Mouse (Mus musculus): ENCODE measurements around the gene Focad.
A peak's percentile ranks its signal among the peaks of the same experiment; 100 is the strongest.

Focad gene

DNA sequence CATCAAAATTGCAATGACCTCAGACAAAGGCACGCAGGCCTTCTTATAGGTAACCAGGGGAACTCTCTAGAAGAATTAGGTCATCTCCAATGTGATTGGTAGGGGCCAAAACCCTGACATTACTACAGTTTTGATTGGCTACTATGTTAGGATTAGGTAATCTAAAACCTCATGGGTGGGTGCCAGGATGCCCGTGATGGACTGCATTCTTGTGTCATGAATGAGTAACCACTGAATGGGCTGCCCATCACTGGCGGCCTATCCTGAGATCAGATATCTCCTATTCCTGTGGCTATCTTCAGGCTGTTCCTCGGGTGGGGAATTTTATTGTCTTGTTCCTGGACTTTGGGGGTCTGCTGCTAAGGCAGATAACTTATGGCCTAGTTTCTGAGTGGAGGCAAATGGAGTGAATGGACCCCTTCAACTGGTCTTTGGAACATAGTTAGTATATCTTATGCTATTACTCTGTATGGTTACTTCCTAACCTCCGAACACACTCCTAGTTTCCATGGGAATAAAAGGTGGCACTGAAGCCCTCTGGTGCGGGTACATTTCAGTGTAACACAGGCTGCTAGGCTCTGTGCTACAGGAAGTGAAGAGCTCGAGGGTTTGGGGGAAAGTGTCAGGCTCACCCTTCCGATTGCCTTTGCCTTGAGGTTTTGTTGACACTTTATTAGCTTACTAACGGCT lies 306.0 kb downstream of the Focad start:
- no peak for DNase-seq (ENCODE audit: low spot score)

DNA sequence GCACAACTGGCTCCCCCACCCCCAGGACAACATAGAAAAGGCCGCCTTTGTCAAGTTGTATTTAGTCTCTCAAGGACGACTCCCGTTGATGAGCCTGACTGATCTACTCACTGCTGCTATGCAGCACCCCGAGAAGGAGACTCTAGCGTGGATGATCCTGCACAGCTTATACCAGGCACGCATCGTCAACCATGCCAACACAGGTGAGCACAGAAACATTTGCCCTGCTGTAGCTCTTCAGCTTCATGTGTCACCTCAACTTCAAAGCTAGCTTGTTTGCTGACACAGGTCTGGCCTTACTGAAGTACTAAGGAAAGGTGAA lies 306.5 kb downstream of the Focad start:
- no peak for DNase-seq (ENCODE audit: low spot score)

DNA sequence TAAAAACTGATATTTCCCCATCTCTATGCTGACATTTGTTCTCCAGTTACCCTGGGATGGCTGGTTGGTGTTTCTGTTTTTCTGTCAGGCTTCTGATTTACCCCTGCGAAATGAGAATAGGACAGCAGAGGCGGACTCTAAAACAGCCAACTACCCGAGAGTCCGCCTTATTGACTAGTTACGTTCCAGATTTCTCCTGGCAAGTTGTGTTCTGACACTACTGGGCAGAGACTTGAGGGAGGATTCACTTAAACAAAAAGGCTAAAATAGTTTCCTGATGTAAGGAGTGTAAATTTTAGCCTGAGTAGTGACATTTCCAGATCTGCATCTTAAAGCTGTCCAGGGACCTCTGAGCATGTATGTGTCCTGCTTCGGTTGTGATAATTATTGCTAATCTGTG lies 308.5 kb downstream of the Focad start:
- no peak for DNase-seq (ENCODE audit: low spot score)

DNA sequence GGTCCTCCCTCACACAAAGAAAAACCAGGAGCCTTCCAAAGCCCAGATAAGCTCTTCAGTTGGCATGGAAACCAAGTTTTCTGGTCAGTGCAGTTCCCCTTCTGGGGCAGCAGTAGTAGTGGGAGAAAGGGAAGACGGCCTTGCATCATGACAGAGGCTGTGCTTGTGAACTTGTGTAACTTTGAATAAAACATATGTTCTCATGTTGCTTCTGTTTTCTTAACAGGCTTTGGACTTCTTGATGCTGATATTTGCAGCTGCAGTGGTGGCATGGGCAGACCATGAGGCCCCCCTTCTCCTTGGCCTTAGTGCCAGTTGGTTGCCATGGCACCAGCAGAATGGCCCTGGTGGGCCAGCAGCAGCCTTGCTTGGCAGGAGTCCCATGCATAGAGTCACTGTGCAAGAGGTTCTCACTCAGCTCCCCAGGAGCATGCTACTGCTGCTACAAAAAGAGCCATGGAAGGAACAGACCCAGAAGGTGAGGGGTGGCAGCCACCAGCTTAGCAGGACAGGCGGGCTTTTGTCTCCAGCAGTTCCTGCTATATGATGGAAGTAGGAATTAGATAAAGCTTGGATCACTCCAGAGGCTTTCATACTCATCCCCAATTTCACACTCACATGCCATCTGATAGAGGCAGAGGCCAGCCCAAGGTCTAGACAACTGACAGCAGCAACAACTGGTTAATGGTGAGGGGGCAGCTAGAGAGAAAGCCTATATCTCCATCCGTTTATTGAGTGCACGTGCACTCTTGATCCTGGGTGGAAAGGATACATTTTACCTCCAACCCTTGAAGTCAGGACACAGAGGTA lies 312.7 kb downstream of the Focad start:
- DNase-seq (ENCODE audit: low spot score) = peak; percentile 48

DNA sequence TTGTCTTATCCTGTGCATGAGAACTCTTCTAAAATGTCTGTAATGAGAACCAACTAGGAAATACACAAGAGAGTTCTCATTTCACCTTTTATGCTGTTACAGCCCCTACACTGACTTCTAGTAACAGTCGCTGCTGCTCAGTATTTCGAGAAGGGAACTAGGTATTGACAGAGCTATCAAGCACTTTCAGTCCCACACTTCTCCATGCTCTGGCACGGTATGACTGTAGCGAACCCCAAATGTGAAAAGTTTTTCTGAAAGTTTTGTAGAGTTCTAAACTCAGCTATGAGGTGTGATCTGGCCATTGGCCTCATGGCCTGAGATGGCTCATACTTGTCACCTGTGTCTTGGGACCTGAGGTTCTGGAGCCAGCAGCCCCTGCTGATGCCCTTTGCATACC lies 314.9 kb downstream of the Focad start:
- DNase-seq (ENCODE audit: low spot score) = no peak

DNA sequence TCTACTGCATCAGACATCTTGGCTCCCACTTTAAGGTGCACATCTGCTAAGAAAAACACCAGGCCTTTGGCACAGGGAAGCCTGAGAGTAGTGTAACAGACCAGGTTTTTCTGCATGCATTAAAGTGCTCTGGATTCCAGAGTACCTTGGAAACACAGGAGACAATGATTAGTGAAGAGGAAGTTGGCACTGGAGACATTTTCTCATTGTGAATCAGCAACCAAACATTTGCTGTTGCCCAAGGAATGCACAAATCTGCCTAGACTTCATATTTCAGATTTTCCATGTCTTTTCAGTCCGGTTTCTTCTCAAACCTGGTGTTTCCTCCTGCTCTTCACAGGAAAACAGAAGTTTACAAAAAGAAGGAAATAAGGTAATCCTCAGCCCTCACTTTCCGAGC lies 317.9 kb downstream of the Focad start:
- DNase-seq (ENCODE audit: low spot score) = no peak

DNA sequence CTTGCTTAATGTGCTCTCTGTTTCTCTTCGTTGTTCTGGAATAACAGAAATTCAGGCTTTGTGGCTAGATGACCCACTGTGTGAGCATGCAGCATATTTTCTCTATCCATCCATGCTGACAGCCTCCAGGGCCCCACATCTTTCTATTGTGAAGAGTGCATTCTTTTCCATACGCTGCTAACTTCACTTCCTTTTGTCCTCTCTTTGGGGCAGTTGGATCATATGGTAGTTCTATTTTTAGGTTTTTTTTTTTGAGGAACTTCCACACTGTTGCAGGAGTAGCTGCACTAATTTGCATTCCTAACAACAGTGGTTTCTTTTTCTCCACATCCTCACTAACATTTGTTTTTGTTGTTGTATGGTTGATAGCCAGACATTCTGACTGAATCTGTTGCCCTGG lies 320.6 kb downstream of the Focad start:
- DNase-seq (ENCODE audit: low spot score) = no peak

DNA sequence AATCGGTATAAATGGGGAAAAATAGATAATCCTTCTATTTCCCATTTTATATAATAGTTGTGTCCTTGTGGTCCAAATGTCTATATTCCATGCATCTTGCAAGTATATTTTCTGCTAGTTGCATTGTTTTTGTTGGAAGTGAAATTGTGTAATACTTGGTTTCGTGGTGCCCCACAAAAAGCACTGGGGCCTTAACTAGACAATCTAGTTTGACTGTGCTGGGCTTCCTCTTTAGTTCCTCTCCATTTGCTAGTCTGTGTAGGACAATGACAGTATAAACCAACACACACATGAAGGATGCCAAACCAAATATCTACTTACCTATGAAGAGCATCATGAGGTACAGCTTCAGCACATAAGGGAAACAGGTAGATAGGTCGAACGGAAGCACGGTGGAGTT lies 324.9 kb downstream of the Focad start:
- no peak for DNase-seq (ENCODE audit: low spot score)

DNA sequence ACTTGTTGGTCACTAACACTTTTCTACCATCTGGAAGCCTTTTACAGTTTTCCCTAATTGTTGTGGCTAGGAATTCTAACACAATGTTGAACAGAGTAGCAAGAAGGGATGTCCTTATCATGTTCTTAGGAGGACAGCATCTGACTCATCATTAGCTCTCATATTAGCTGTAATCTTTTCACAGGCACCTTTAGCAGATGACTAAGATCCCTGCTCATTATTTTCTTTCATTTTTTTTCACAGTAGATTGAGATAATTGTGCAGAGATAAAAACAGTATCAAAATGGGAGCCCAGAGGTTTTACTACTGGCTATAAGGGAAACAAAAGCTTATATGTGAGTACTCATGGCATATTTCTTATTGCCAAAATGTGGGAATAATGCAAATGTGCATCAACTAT lies 330.1 kb downstream of the Focad start:
- DNase-seq (ENCODE audit: low spot score) = no peak

DNA sequence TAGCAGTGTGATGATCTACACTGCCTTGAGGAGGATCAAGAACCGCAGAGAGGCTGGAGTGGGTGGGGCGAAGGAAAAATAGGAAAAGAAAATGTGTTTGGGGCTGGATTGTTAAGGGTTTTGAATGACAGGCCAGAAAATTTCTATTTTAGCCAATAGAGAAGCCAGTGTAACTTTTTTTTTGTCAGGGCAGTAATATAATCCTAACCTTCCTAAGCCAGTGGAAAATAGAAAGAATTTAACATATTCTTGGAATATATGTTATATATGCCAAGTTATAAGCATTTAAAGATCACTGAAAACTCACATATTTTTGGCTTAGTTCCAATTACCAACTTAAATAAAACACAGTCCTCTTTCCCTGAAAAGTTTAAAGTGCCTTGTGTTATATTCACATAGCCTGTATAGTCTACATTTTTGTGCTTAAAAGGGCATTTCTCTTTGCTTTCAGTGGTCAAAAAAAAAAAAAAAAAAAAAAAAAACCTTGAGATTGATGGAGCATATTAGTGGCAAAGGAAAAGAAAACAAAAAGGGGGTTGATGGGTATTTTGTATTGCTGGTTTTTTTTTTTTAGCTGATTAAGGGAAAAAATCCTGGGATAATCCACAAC lies 333.3 kb downstream of the Focad start:
- DNase-seq (ENCODE audit: low spot score) = no peak

DNA sequence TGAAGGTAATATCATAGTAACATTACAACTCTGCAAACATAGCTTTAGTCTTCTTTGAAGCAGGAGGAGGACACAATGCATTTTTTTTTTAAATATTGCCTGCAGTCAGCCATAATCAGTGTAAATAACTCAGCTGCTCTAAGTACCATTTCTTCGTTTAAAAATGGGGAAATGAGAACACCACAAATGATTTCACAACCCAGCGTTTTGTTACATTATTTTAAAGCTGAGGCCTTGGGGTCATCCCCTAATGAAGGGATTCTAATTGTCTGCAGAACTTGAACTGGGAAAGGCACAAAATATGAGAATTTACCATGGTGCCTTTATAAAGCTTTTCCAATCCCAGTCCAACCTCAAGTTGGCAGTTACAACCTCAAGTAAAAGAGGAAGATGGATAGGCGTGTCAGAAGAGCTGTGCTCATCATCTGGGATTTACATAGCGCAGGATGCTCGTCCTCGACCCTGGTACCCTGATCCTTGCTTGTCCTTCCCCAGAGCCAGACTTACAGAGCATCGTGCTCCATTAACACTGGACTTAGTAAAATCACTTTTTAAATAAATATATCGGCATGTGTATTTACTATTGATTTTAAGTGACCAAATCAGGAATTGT lies 338.1 kb downstream of the Focad start:
- DNase-seq (ENCODE audit: low spot score) = no peak

DNA sequence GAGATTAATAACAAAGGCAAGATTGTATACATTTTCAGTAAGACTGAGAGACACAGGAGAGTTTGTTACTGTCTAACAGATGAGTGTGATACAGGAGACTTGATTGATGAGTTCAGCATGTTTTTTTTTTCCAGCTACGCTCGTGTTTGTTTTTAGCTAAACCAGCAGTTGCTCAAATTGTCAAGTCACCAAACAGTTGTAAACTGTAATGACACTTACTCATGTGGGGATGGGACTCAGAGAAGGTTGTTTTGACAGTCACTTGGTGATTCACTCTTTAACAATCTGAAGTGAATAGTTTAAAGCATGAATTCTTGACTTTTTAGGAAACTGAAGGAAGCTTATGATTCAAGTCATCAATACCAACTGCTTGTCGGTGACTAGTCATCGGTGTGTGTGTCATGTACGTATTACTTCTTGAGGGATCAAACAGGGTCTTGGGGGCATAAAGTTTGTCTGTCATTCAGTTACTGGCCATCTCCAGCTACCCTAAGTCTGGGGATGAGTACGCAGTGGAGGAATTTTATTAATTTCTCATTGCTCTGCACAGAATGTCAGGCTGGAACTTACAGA lies 342.2 kb downstream of the Focad start:
- DNase-seq (ENCODE audit: low spot score) = no peak

DNA sequence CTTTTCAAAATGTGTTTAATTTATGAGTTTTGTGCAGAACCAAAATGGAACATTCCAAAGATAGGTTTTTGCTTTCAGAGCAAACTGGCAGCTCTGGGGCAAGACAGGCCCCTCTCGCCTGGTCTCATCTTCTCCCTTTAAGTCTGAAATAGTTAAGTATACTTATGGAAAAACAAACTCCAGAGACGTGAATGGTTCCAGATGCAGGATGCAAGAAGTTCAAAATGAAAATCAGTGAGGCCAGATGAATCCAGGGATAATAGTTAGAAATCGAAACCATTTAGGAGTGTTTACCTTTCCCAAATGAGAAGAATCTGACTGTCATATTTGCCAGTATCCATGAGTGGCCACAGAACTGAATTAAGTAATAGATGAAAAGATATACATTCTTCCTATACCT lies 342.7 kb downstream of the Focad start:
- no peak for DNase-seq (ENCODE audit: low spot score)

DNA sequence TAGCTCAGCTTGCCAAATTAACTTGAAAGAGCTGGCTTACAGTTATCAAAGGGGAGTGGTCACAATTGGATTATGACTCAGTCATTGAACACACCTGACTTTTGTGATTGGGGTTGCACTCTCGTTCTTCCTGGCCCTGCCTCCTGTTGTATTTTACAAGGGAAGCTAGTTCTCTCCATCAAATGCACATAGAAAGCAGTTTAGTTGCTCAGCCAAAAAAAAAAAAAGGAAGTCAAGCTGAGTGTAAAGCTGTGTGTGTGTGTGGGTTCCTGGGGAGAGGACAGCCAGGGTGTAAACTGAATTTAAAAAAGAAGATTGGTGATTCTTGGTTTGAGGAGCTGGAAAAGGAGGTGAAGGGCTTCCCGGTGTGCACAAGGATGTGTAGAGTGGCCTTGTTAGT lies 343.5 kb downstream of the Focad start:
- DNase-seq (ENCODE audit: low spot score) = no peak

DNA sequence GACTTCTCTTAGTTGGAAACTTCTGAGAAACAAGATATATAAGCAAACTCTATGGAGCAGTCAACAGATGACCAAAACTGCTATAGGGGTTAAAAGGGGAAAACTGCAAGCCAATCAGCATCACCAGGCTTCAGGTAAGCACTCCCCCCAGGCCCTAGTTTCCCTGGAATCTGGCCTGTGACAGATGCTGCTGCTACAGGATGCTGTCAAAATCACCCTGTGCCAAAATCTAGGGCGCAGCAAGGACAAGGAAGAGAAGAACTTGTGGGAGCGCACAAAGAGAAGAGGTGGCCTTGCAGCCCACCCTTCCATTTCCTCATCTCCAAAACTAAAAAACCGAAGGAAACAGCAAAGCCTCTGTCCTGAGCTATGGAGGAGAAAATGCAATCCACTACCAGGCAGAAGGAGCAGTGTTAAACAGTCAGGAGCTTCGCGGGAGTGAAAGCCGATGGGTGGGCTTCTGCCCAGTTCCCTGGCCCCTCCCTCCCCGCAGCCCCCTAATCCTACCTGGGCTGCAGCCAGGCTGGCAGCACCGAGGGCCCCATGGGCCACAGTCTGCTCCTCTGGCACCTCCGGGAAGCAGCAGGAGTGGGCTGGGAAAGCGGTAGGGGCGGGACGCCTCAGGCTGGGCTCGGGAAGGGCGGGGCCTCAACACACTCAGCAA lies 344.0 kb downstream of the Focad start, which contains the start of gene Hacd4:
TSS of gene Hacd4 (minus strand) at position 603 of the 664 bp plus-strand sequence.
- DNase-seq (ENCODE audit: low spot score) = no peak

DNA sequence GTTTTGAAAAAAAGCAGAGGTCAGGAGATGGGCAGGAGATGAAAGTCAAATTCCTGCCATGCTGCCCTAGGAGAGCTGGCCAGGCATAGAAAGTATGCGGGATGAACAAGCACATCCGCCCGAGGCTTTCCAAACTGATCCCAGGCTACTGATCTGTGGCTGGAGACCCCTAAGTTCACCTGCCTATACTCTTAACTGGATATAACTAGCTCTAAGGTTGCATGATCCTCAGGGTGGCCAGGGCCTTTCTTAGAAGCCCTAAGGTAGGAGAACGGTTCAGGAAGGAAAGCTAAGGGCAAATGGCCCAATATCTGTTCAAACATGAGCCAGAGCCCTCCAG lies 344.5 kb downstream of the Focad start:
- DNase-seq (ENCODE audit: low spot score) = no peak

DNA sequence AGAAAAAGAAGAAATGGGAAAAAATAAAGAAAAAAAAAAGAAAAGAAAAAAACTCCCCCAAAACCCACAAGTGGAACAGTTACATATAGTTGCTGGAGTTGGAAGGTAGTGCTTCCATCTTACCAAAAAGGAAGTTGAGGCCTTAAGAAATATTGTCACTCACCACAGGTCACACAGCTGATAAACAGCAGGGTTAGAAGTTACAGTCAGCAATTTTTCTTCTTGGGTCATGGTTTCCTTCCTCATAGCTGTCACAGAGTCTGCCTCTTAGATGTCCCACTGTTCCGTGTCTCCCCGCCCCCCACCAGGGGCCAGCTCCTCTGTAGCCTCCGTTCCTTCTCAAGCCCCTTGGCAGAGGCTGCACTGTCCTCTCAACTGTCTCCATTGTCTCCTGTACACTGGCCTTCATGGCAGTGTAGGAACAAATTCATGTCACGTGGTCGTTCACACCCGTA lies 345.3 kb downstream of the Focad start:
- DNase-seq (ENCODE audit: low spot score) = no peak

DNA sequence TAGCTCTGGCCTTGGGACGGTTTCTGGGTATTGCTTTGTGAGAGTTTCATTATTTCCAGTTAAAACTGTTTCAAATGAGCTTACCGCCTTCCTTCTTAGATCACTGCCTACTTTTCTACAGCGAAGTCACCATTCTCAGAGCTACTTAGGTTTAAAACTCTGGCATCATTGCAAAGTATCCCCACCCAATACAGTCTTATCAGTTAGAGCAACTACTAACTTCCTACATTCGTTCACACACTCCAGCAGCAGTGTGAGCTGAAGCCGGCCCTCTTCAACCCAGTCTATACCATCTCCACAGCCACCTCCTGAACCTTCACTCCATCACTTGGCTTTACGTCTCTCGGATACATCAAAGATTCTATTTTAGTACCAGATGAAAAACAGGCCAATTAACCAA lies 346.4 kb downstream of the Focad start:
- DNase-seq (ENCODE audit: low spot score) = no peak

DNA sequence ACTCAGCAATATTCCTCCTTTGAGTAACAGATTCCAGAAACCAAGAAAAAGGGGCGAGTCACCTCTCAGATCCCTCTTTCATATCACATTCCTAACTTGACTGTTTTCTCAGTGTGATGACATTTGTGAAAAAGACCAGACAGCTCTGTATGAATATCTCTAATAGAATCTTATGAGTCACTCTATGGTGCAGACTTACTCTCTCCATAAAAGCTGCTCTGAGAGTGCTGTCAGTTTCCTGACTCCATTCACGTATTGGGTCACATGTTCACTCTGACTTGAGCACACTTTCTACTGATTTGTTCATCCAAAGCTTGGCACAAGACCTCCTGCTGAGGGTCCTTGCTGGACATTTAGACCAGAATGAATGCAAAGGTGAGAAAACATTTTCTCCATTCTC lies 354.5 kb downstream of the Focad start:
- no peak for DNase-seq (ENCODE audit: low spot score)

DNA sequence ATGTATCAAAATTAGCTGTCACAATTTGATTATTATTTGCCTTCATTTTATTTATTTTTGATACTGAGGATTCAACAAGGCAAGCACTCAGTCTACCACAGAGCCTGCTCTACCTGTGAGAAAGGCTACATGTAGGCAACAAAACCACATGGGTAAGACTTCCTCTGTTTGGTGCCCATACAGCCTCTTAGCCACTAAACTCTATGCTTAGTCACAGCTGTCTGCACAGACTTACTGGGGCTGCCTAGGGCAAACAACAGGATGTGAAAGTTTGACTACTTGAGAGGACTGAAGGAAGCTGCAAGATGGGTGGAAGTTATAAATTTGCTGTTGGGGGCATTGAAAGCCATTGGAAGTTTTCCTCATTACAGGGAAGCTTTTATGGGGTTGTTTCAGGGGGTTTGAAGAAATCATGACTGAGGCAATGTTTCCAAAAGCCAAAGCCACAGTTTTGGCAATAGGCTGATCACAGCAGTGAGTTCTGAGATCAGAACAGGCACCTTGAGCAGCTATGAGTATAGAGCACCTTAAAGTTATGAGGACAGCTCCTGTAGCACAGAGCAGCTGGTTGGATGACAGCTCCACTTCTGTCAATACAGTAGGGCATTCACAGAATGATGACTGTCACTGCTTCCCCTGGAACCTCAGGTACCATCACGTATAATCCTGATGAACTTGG lies 355.8 kb downstream of the Focad start:
- DNase-seq (ENCODE audit: low spot score) = no peak

DNA sequence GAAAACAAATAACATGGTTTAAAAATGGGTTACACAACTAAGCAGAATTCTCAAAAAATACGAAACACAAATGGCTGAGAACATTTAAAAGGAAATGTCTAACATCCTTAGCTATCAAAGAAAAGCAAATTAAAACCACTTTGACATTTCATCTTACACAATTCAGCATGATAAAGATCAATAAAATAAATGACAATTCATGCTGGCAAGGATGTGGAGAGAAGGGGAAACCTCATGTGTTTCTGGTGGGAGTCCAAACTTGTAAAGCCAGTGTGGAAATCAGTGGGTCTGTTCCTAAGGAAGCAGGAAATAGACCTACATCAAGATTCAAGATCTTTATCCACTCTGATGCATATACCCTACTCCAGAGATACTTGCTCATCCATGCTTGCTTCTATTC lies 363.7 kb downstream of the Focad start:
- DNase-seq (ENCODE audit: low spot score) = no peak

DNA sequence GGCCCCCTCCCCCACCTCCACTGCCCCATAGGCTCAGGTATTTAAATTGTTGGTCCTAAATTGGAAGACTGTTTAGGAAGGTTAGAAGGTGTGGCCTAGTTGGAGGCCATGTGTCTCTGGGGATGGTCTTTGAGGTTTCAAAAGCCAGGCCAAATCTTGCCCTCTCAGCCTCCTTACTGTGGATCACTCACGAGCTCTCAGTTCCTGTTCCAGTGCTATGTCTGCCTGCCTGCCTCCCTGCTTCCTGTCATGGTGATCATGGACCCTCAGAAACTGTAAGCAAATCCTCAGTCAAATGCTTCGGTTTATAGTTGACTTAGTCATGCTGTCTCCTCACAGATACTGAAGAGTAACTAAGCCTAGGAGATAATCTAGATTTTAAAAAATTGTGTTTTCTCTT lies 364.2 kb downstream of the Focad start:
- no peak for DNase-seq (ENCODE audit: low spot score)

Measured in layer of hippocampus, adult 11-12 months (tissue).